In the genomic region with DNA sequence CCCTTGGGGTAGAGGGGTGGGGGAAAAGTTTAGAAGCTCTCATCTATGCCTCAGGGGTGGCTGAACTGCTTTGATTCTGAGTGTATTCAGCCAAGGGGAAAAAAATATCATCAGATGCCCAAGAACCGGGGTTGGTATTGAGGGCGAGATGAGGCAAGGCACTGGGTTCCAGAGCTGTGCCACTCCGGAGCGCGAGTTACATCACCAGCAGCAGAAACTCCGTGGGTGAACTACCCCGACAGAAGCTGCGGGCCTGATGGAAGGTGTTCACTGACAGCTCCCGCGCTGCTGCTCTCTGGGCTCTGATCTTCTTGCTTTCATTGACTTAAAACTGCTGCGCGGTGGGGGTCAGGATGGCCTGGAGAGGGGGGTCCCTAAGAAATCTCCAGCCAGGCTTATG, we compare ENCODE assay signal across 7 mouse cellular contexts. TPM values are rescaled to one million over a fixed set of nuclear protein-coding genes. Genes with fewer than 3 reads are reported as not detected.
A peak's percentile ranks its signal among the peaks of the same experiment; 100 is the strongest.
DNase-seq lines count a peak whose midpoint lies in the region; ATAC-seq lines count a peak whose summit lies in the region.

No protein-coding gene starts in this region.

- H3K27ac ChIP-seq in intestine, embryonic 15.5 days: no peak overlapping the region
- H3K27ac ChIP-seq in midbrain, embryonic 13.5 days: no peak overlapping the region

- H3K4me3 ChIP-seq in intestine, embryonic 15.5 days (replicated peaks): peak overlapping the region; percentile 81
- peak overlapping the region; percentile 82 for H3K4me3 ChIP-seq in midbrain, embryonic 13.5 days (replicated peaks)

- 21% methylated on average over 12 of the region's 12 CpGs for WGBS in intestine, embryonic 15.5 days
- 8% methylated on average over 12 of the region's 12 CpGs for WGBS in midbrain, embryonic 13.5 days

- peaks cover 7% of the 10 kb centered on the region for H3K4me1 ChIP-seq in intestine, embryonic 15.5 days (replicated peaks)
- peaks cover 29% of the 10 kb centered on the region for H3K4me1 ChIP-seq in midbrain, embryonic 13.5 days (replicated peaks)

- DNase-seq in left cerebral cortex, postnatal 25 days (ENCODE audit: low spot score in 2 of 2): peak; percentile 36 to 58
- DNase-seq in left cerebral cortex, postnatal 10 days (ENCODE audit: extremely low spot score in 1 of 2, low spot score in 2 of 2): no peak
- no peak for DNase-seq in natural killer cell, adult 2 months (ENCODE audit: low spot score in 2 of 2)
- no peak for DNase-seq in ovary, postnatal 36 days (ENCODE audit: low spot score)

- intact Hi-C loops in left cerebral cortex, postnatal 25 days (cut with DNase I): no loop called here
- intact Hi-C loops in left cerebral cortex, postnatal 10 days (cut with DNase I): no loop called here

- H3K9me3 ChIP-seq in intestine, embryonic 15.5 days: no peaks in the 10 kb centered on the region
- H3K9me3 ChIP-seq in midbrain, embryonic 13.5 days: no peaks in the 10 kb centered on the region

- no peaks in the 10 kb centered on the region; the same call in 1 of the 2 replicates for H3K27me3 ChIP-seq in intestine, embryonic 15.5 days (replicated peaks)
- H3K27me3 ChIP-seq in midbrain, embryonic 13.5 days: peaks cover 16% of the 10 kb centered on the region; the same call in 1 of the 2 replicates

- H3K4me2 ChIP-seq in intestine, embryonic 15.5 days (replicated peaks): peak overlapping the region; percentile 98
- peak overlapping the region; percentile 94 for H3K4me2 ChIP-seq in midbrain, embryonic 13.5 days (replicated peaks)

- no peaks in the 10 kb centered on the region for H3K36me3 ChIP-seq in intestine, embryonic 15.5 days
- H3K36me3 ChIP-seq in midbrain, embryonic 13.5 days: no peaks in the 10 kb centered on the region

- ATAC-seq in erythroid progenitor cell, adult 5-6 weeks (replicated peaks; ENCODE audit: low FRiP score, poor library complexity, severe bottlenecking): 0 out of 2 replicates have a peak, but pooled peaks have one; percentile 20
- ATAC-seq in intestine, embryonic 15.5 days: no peak
- ATAC-seq in midbrain, embryonic 13.5 days: peak; percentile 7; the same call in 1 of the 2 replicates

- H3K9ac ChIP-seq in intestine, embryonic 15.5 days: peak overlapping the region; percentile 71
- H3K9ac ChIP-seq in midbrain, embryonic 13.5 days (replicated peaks): peak overlapping the region; percentile 88

RNA-seq across cellular contexts. Expression of a gene that starts 1.1 kb away (rescaled TPM):
- total RNA-seq in left cerebral cortex, postnatal 25 days (2021): 10 to 100 TPM; 46.4 to 57.5 TPM
- total RNA-seq in left cerebral cortex, postnatal 10 days (2021): 10 to 100 TPM; 77.5 to 78.6 TPM
- total RNA-seq in erythroid progenitor cell, adult 5-6 weeks (2015; ENCODE audit: low replicate concordance): 7.1 TPM in 1 of 2 replicates, not detected in the other
- 2.6 and 4.9 TPM in 2 replicates for total RNA-seq in erythroid progenitor cell, adult 5-6 weeks (2017; ENCODE audit: low replicate concordance)
- polyA plus RNA-seq in intestine, embryonic 15.5 days (2015; fragmentation: Nextera tagmentation; extraction: Ambion mirVana): 12.9 and 16.4 TPM in 2 replicates
- polyA plus RNA-seq in midbrain, embryonic 13.5 days (2015; fragmentation: Nextera tagmentation; extraction: Ambion mirVana): 52.0 and 56.2 TPM in 2 replicates

Comparison
In these comparisons a context has a peak if more than half of its experiments do, and no peak if none do; other contexts are left out.
1. DNase-seq: peak in left cerebral cortex, postnatal 25 days (2 of 2); none in left cerebral cortex, postnatal 10 days (0 of 2), natural killer cell, adult 2 months (0 of 2) and ovary, postnatal 36 days (single experiment).
2. RNA of a gene that starts 1.1 kb away (total RNA-seq): 77.5 to 78.6 TPM in left cerebral cortex, postnatal 10 days and 46.4 to 57.5 TPM in left cerebral cortex, postnatal 25 days; 2.6 to 7.1 TPM in erythroid progenitor cell, adult 5-6 weeks; every median in the first group is over 4 times any median in the second.